Comparison of ENCODE assay signal across 32 mouse cellular contexts in the genomic region with DNA sequence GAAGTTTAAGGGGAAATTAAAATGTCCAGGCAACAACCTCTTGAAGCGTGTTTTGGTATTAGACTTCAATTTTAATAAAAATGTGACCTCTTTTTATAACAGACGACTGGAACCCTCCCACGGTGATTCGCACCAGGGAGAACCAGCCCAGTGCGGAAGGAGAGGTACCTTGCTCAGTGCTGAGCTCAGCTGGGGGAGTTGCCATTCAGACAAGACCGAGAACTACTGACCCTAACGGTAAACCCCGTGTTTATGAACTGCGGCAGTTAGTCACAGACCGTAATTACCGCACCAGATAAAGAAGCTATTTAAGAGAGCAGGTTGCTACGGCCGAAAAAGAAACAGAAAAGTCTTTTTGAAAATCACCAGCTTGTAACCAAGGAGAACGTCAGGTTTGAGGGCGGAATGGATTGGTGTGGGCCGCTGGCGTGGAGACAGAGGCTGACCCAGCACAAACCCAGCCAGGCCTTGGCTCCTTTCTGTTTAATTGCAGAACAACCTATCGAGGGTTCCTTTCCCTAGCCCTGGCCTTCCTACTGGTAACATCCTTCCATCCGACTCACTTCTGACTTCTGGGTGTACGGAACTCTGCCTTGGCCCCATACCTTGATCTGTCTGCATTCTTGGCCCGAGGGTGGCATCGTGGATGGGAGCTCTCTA. TPM values are rescaled to one million over a fixed set of nuclear protein-coding genes. Genes with fewer than 3 reads are reported as not detected.
DNase-seq lines count a peak whose midpoint lies in the region; ATAC-seq and TF ChIP-seq lines count a peak whose summit lies in the region.
"Had no signal": no experiment of that assay in that cellular context is flagged by ENCODE, and none has a peak within 500 bp of the region (broad histone marks: within the 10 kb centered on the region; RNA-seq: fewer than 3 reads in every experiment).

No protein-coding gene starts in this region.

- no peak overlapping the region for H3K4me3 ChIP-seq in kidney, embryonic 14.5 days (ENCODE audit: low read length)
- no peak overlapping the region for H3K4me3 ChIP-seq in midbrain, postnatal 0 days (ENCODE audit: low read depth, low read length)
- H3K4me3 ChIP-seq in midbrain, embryonic 13.5 days (replicated peaks) = no peak overlapping the region
- H3K4me3 ChIP-seq: embryonic facial prominence, embryonic 12.5 days; heart, embryonic 12.5 days; liver, embryonic 13.5 days; stomach, embryonic 15.5 days had no signal

- WGBS in kidney, embryonic 14.5 days = 54% methylated on average over 22 of the region's 22 CpGs
- 83% methylated on average over 22 of the region's 22 CpGs for WGBS in midbrain, postnatal 0 days
- WGBS in midbrain, embryonic 13.5 days = 89% methylated on average over 22 of the region's 22 CpGs

- H3K4me2 ChIP-seq in kidney, embryonic 14.5 days (replicated peaks; ENCODE audit: low read depth, low read length) = no peak overlapping the region
- no peak overlapping the region for H3K4me2 ChIP-seq in midbrain, postnatal 0 days (ENCODE audit: low read depth, low read length, poor library complexity, severe bottlenecking)
- no peak overlapping the region for H3K4me2 ChIP-seq in midbrain, embryonic 13.5 days (replicated peaks)
- H3K4me2 ChIP-seq: embryonic facial prominence, embryonic 12.5 days; heart, embryonic 12.5 days; liver, embryonic 13.5 days; midbrain, embryonic 11.5 days; stomach, embryonic 15.5 days had no signal

- 0 out of 2 replicates have a peak, but pooled peaks cover 3% of the 10 kb centered on the region for H3K36me3 ChIP-seq in kidney, embryonic 14.5 days (ENCODE audit: control insufficient read depth, insufficient read depth, low read length)
- no peaks in the 10 kb centered on the region for H3K36me3 ChIP-seq in midbrain, postnatal 0 days (ENCODE audit: insufficient read depth, low read length)
- no peaks in the 10 kb centered on the region for H3K36me3 ChIP-seq in midbrain, embryonic 13.5 days
- H3K36me3 ChIP-seq: embryonic facial prominence, embryonic 12.5 days; G1E; heart, embryonic 12.5 days; liver, embryonic 13.5 days; stomach, embryonic 15.5 days had no signal

- no peak overlapping the region for H3K27ac ChIP-seq in kidney, embryonic 14.5 days (ENCODE audit: low read depth, low read length)
- no peak overlapping the region for H3K27ac ChIP-seq in midbrain, postnatal 0 days (ENCODE audit: low read depth, low read length)
- no peak overlapping the region for H3K27ac ChIP-seq in midbrain, embryonic 13.5 days
- H3K27ac ChIP-seq: embryonic facial prominence, embryonic 12.5 days; liver, embryonic 13.5 days; stomach, embryonic 15.5 days had no signal

- peak; percentile 80 for ATAC-seq in kidney, embryonic 14.5 days (ENCODE audit: low FRiP score, low TSS enrichment)
- no peak for ATAC-seq in midbrain, postnatal 0 days (ENCODE audit: low FRiP score)
- ATAC-seq in midbrain, embryonic 13.5 days = no peak
- ATAC-seq: forebrain, postnatal 0 days; Patski had no signal

- no peak for TF ChIP-seq CTCF in midbrain, postnatal 0 days (IDR thresholded peaks at IDR 0.05)

- DNase-seq in kidney, adult 8-10 months = no peak
- peak; percentile 2 for DNase-seq in midbrain, postnatal 0 days (ENCODE audit: low spot score)
- DNase-seq in R1 (ENCODE audit: low read depth, low spot score) = peak; percentile 26
- peak; percentile 36 to 57 for DNase-seq in kidney, postnatal 4 days
- no peak for DNase-seq in cerebellum, adult 11-12 months
- DNase-seq: adrenal gland, adult 8-10 months; cerebellum, adult 2 months; cerebellum, postnatal 25 days; forebrain, postnatal 0 days; gastrocnemius, postnatal 14 days; heart, adult 18-20 months; heart, postnatal 10 days; liver, embryonic 13.5 days; lung, adult 2 months; lung, postnatal 14 days had no signal

- no peaks in the 10 kb centered on the region for H3K27me3 ChIP-seq in kidney, embryonic 14.5 days (ENCODE audit: control insufficient read depth, insufficient read depth, low read length)
- no peaks in the 10 kb centered on the region; the same call in 1 of the 2 replicates for H3K27me3 ChIP-seq in midbrain, postnatal 0 days (ENCODE audit: insufficient read depth, low read length)
- H3K27me3 ChIP-seq in midbrain, embryonic 13.5 days = no peaks in the 10 kb centered on the region
- H3K27me3 ChIP-seq: embryonic facial prominence, embryonic 12.5 days; heart, embryonic 12.5 days; liver, embryonic 13.5 days; Patski; stomach, embryonic 15.5 days had no signal

- H3K9me3 ChIP-seq in kidney, embryonic 14.5 days (ENCODE audit: control insufficient read depth, low read length) = no peaks in the 10 kb centered on the region
- no peaks in the 10 kb centered on the region for H3K9me3 ChIP-seq in midbrain, postnatal 0 days (ENCODE audit: low read length)
- H3K9me3 ChIP-seq in midbrain, embryonic 13.5 days = no peaks in the 10 kb centered on the region
- H3K9me3 ChIP-seq: embryonic facial prominence, embryonic 12.5 days; G1E; heart, embryonic 12.5 days; liver, embryonic 13.5 days; stomach, embryonic 15.5 days had no signal

- no peak overlapping the region for H3K9ac ChIP-seq in kidney, embryonic 14.5 days (ENCODE audit: low read depth, low read length)
- no peak overlapping the region for H3K9ac ChIP-seq in midbrain, postnatal 0 days (replicated peaks; ENCODE audit: low read length, poor library complexity, severe bottlenecking)
- no peak overlapping the region for H3K9ac ChIP-seq in midbrain, embryonic 13.5 days (replicated peaks)
- H3K9ac ChIP-seq: embryonic facial prominence, embryonic 12.5 days; forebrain, postnatal 0 days; heart, embryonic 12.5 days; liver, embryonic 13.5 days; stomach, embryonic 15.5 days had no signal

- peaks cover 7% of the 10 kb centered on the region; the same call in 1 of the 2 replicates for H3K4me1 ChIP-seq in kidney, embryonic 14.5 days (ENCODE audit: control insufficient read depth, insufficient read depth, low read length)
- no peaks in the 10 kb centered on the region for H3K4me1 ChIP-seq in midbrain, postnatal 0 days (ENCODE audit: insufficient read depth, low read length)
- peaks cover 4% of the 10 kb centered on the region; the same call in 1 of the 2 replicates for H3K4me1 ChIP-seq in midbrain, embryonic 13.5 days (replicated peaks)
- H3K4me1 ChIP-seq: liver, embryonic 13.5 days; stomach, embryonic 15.5 days had no signal

RNA-seq across cellular contexts. Expression of gene Gm11060, which starts 5.6 kb away (rescaled TPM):
- polyA plus RNA-seq in kidney, embryonic 14.5 days (2014; fragmentation: Nextera tagmentation; extraction: Ambion mirVana) = not detected in 2 replicates
- total RNA-seq in midbrain, postnatal 0 days (2014; rRNA removed) = not detected in 2 replicates
- polyA plus RNA-seq in midbrain, postnatal 0 days (2015; fragmentation: Nextera tagmentation; extraction: Ambion mirVana) = not detected in 2 replicates
- not detected in 2 replicates for polyA plus RNA-seq in midbrain, embryonic 13.5 days (2015; fragmentation: Nextera tagmentation; extraction: Ambion mirVana)
- total RNA-seq: adrenal gland, adult 8-10 months; forebrain, postnatal 0 days; G1E; gastrocnemius, postnatal 14 days; heart, adult 18-20 months; heart, postnatal 10 days; layer of hippocampus, postnatal 25 days; left cerebral cortex, postnatal 36 days; megakaryocyte progenitor cell, adult 5-6 weeks; monocyte, adult 5-6 weeks had no signal
- polyA plus RNA-seq: cerebellum, adult 2 months; embryonic facial prominence, embryonic 12.5 days; forebrain, embryonic 11.5 days; forebrain, postnatal 0 days; G1E; heart, embryonic 12.5 days; hindbrain, embryonic 11.5 days; limb, embryonic 14.5 days; liver, embryonic 13.5 days; lung, adult 2 months; midbrain, embryonic 11.5 days; neural tube, embryonic 11.5 days; Patski; stomach, embryonic 15.5 days; thymus, postnatal 0 days had no signal

RNA-seq across cellular contexts. Expression of gene Wt1, which starts 28.9 kb away (rescaled TPM):
- polyA plus RNA-seq in kidney, embryonic 14.5 days (2014; fragmentation: Nextera tagmentation; extraction: Ambion mirVana) = 108 and 164 TPM in 2 replicates
- total RNA-seq in midbrain, postnatal 0 days (2014; rRNA removed) = 0.19 TPM in 1 of 2 replicates, not detected in the other
- 0.27 and 0.28 TPM in 2 replicates for polyA plus RNA-seq in midbrain, postnatal 0 days (2015; fragmentation: Nextera tagmentation; extraction: Ambion mirVana)
- 0.11 TPM in 1 of 2 replicates, not detected in the other for polyA plus RNA-seq in midbrain, embryonic 13.5 days (2015; fragmentation: Nextera tagmentation; extraction: Ambion mirVana)
- total RNA-seq: gastrocnemius, postnatal 14 days; megakaryocyte progenitor cell, adult 5-6 weeks; monocyte, adult 5-6 weeks had no signal
- polyA plus RNA-seq: cerebellum, adult 2 months; G1E had no signal

Comparison
In these comparisons a context has a peak if more than half of its experiments do, and no peak if none do; other contexts are left out.
1. DNase-seq: peak in midbrain, postnatal 0 days (single experiment), R1 (single experiment) and kidney, postnatal 4 days (2 of 2); none in kidney, adult 8-10 months (0 of 2) and cerebellum, adult 11-12 months (single experiment).
2. RNA of gene Wt1, which starts 28.9 kb away (polyA plus RNA-seq): 108 to 164 TPM in kidney, embryonic 14.5 days; 0.27 to 0.28 TPM in midbrain, postnatal 0 days and 0.11 TPM in midbrain, embryonic 13.5 days; every median in the first group is over 10 times any median in the second.